Mouse (Mus musculus) c-Kit-positive CD71-negative TER-119-negative erythroid progenitor cells, embryonic 14.5 days (primary cell): ENCODE measurements at regions not wholly inside any gene's neighbourhood (a gene's known extent, or its start where the extent isn't known, plus 50 kb on each side); places are given as distances from the start of the nearest gene placed in this dataset.
A peak's percentile ranks its signal among the peaks of the same experiment; 100 is the strongest.

ENCODE experiments used
- DNase-seq: peaks from one replicate; pipeline ENCODE4 v3.0.0-alpha.2; 2013; ENCODE audit warnings: low read depth

DNA sequence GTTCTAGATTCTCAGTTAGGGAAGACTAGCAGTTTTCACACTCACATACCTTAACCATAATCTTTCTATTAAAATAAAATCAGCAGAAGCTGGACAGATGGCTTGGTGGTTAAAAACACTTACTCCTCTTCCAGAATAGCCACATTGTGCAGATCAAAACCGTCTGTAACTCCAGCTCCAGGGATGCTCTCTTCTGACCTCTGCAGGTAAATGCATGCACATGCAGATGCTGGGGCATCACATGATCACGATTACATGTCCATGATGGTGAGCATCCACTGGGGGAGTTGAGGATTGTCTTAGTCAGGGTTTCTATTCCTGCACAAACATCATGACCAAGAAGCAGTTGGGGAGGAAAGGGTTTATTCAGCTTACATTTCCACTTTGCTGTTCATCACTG is 184.8 kb upstream of the Srrm4 start:
- no peak for DNase-seq

DNA sequence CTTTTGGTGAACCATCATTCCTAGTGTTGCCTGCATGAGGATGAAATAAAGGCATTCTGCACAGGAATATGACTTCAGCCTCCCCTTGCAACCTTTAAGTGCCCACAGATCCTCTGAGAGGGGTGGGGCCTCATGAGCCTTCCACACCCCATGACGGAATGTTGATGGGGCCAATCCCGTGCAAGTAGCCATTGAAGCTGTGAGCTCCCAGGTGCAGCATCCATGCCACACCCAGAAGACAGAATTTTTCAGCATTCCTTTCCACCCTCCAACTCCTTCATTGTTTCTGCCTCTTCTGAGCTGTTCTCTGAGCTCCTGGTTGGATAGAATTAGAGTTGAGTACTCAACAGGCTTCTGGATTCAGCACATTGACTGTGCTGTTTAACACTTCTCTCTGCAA is 174.6 kb upstream of the Srrm4 start:
- no peak for DNase-seq

DNA sequence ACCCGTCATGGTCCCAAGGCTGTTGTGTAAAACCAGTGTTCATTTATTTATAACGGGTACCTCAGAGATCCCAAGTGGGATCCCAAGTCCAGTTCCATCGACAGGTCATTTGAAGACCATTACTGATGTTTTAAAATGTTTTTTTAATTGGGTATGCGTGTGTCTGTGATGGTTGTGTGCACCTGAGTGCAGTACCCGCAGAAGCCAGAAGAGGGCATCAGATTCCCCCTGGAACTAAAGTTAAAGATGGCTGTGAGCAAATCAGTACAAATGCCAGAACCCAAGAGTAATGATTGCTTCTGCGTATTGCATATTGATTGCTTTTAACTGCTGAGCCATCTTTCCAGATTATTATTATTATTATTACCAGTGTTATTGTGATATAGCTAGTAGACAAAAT is 169.7 kb upstream of the Srrm4 start:
- DNase-seq = no peak

DNA sequence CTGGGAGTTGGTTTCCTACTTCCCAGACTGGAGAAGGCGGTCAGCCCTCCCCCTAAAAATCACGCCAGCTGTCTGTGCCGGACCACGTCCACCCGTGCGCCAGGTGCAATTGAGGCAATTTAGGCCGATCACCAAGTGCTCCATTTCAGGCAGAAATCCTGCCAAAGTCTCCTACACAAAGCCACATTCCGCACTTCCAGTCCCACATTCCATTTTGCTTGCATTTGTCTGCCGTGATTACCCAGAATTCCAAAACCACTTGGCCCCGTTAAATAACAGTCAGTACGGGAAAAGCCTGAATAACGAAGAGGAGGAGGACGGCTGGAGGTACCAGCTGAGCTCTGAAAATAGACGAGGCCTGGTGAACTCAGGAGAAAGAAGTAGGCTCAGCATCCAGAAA is 167.1 kb upstream of the Srrm4 start:
- DNase-seq = no peak

DNA sequence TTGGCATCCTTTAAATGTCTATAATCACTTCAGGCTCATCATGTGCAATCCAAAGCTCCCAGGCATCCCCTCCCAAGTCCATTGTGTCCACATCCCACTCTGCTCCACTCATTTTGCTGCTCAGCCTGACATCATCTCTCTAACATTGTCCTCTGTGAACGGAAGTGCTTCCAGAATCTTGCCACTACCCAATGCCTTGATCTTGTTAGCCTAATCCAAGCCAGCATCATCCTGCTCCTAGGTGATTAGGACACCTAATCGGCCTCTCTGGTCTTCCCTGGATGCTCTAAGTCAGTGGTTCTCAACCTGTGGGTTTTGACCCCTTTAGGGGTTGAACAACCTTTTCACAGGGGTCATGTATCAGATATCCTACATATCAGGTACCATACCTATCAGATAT is 161.3 kb upstream of the Srrm4 start:
- no peak for DNase-seq

DNA sequence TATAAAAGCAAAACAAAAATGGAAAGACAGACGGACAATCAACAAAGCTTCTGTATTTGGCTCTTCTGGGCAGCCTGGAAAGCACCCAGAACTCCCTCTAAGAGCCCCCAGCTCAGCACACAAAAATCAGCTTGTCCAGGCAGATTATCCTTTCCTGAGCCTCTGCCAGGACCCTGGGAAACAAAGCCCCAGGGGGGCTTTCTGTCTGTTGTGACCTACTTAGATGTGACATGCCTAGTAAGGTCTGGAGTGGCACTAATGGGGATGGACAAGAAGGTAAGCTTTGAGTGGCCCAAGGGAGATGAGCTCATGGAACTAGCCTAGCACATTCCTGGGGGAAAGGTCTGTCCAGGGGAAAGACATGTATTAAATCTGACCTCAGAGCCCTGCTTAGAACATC is 160.5 kb upstream of the Srrm4 start:
- no peak for DNase-seq

DNA sequence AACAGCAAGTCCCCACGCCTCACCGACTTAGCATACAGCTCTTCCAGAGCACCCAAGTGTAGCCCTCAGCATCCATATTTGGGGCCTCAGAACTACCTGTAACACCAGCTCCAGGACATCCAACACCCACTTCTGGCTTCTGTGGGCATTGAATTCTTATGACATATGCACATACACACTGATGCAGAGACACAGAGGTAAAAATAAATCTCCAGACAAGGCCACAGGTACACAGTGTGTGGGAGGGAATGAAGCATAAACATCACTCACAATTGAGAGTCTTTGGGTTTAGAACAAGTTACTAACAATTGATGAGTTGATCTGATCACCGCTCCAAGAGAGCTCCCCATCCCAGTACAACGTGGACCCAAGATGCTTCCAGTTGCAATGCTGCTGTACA is 154.2 kb upstream of the Srrm4 start:
- no peak for DNase-seq

- no peak for DNase-seq
These were observed 152.8 kb upstream of the Srrm4 start for GRCm38 (mm10) chr5:116744389-116744788.

- DNase-seq = no peak
These were observed 144.0 kb upstream of the Srrm4 start for GRCm38 (mm10) chr5:116735622-116736021.

DNA sequence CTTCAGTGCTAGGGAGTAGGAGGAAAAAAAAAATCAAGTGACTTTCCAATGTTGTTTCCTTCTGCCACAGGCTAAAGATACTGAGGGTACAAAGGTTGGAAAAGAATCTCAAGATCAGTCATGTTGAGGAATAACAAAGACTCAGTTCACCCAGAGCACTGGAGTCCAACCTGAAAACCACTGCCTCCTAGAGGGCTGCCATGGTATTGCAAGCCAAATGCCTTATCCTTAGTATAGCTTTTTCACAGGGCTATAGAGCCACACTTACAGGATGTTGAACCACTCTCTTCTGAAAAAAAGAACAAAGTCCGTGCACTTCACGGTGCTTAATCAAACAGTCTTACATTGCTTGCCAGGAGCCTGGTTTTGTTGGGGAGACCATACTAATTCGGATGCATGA is 139.9 kb upstream of the Srrm4 start:
- no peak for DNase-seq

DNA sequence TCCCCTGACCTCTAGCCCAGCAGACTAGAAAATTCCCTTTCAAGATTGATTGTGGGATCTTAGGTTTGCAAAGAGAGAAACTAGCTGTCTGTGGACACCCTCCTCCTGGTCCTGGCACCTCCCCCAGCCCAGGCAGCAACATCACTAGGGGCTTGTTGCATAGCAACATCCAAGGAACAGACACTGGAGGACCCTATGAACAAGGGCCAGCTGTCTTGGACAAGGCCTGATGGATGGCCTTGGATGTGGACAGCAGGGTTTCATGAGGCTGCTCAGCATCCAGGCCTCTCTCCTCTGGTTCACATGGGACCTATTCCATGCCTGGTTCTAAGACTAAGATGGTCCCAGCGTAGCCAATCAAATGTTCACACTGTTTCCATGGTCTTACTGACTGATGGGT is 127.6 kb upstream of the Srrm4 start:
- DNase-seq = no peak

DNA sequence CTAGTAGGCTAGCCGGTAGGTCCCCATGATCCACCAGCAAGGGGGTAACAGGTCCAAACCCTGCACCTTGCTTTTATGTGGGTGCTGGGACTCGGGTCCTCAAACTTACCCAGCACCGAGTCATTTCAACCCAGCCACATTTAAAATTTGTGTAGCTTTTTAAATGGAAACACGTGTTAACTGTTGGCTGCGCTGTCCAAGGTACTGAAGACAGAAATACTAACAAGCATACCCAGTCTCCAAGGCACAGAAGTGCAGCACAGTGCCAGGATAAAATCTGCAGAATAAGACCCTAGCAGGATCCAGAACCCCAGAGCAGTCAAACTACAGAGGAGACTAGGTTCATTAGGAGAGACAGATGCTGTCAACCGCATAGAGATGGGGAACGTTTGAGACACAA is 122.6 kb upstream of the Srrm4 start:
- DNase-seq = peak; percentile 5

GRCm38 (mm10) chr5:116712056-116712455 is 120.4 kb upstream of the Srrm4 start:
- no peak for DNase-seq

- no peak for DNase-seq
These were observed 116.9 kb upstream of the Srrm4 start for GRCm38 (mm10) chr5:116708505-116708904.

DNA sequence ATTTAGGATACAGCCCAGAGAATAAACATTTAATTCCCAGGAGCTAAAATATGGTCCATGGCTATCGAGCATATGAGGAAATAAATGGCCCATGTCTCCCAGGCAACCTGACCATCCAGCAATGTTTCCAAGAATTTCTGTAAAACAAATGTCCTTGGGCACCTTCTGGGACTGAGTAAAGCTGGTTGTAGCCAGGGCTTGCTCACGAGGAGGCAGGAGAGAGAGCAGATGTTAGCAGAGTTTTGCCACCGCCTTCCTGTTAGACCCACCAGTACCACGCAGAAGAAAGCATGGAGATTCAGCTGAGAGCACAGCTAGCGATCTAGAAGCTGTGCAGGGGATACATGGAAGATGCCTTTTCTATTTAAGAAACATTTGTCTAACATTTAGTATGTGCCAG is 70.8 kb upstream of the Srrm4 start:
- no peak for DNase-seq

DNA sequence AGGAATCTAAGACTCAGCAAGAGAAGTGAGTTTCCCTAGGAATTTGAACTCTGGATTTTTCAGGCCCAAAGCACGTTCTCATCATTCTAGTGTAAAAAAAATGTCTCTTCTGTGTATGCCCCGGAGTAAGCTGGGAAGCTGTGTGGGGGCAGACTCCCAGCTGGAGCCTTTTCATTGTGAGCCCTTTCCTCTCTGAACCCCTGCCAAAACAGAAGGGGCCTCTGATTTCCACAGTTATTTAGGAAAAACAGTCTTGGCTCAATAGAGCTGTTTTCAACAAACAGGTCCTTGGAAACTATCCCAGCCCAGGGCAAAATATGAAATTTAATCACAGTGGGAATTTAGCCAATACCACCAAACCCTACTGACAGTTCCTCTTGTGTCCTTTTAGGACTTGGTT is 70.2 kb upstream of the Srrm4 start:
- no peak for DNase-seq

GRCm38 (mm10) chr5:116654486-116655420 is 63.1 kb upstream of the Srrm4 start:
- DNase-seq = no peak
